Mouse (Mus musculus) gastrocnemius, postnatal 25 days (tissue): ENCODE measurements around the gene Gipc2. TPM values are rescaled to one million over a fixed set of nuclear protein-coding genes. Genes with fewer than 3 reads are reported as not detected.
A peak's percentile ranks its signal among the peaks of the same experiment; 100 is the strongest.

ENCODE experiments used
- DNase-seq: peaks from one replicate; pipeline ENCODE4 v3.0.0; 2022
- total RNA-seq, 2 experiments: library from RNA; stranded (reverse); gene quantifications; 1 replicate in 1 of 2; 2 replicates in 1 of 2; pipeline ENCODE4 v1.2.3; 2021

Gene Gipc2
- total RNA-seq, 2 experiments from 2014 or later, result 0.24 to 0.59 TPM

DNA sequence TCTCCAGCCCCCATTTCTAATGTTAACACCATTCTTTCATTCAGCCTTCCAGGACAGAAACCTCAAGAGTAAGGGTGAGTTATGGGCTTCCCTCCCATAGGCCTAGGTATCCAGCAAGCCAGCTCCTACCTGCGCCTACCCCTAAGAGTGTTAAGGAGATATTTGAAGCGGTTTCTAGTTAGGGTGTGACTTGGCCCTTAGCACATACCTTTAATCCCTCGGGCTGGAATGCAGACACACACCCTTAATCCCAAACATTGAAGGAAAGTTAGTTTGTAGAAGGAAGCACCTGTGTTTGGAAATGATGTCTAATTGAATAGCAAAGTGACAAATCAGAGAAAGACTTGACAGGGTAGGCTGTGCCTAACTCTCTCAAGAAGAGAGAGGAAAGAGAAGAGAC is 49.9 kb downstream of the Gipc2 start:
- no peak for DNase-seq

DNA sequence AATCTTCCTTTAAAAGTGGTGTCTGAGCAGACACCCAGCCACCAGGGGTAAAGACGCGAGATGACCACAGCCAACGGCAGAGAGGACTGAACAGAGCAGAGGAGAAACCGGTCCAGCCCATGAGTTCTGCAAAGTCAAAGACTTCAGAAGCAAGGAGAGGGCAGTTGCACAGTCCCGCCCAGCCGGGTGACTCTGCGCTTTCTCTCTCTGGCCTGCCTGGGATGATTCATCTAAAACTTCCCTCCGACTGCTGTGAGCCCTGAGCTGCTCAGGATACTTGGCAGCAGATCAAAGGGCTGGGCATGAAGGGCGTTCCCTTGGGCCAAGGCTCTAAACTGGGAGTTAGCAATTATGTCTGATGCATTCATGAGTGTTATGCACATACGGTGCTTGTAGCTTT is 51.2 kb downstream of the Gipc2 start:
- DNase-seq, result peak; percentile 83

DNA sequence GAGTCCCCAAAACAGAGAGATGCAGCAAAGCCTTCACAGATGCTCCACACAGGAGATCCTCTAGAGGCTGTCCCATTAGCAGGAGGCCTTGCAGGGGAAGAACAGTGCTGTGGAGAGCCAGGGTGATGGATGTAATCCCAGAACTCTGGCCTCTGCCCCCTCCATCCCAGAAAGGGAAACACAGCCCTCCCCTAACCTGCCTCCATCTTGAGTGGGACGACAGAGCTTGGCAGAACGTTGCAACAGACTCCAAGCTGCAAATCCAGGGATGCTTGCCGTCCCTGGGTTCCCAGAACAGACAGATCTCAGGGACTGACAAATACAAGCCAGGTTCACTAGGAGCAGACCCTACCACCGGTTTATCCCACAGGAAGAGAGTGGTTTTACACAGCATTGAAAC is 51.8 kb downstream of the Gipc2 start:
- DNase-seq, result no peak

DNA sequence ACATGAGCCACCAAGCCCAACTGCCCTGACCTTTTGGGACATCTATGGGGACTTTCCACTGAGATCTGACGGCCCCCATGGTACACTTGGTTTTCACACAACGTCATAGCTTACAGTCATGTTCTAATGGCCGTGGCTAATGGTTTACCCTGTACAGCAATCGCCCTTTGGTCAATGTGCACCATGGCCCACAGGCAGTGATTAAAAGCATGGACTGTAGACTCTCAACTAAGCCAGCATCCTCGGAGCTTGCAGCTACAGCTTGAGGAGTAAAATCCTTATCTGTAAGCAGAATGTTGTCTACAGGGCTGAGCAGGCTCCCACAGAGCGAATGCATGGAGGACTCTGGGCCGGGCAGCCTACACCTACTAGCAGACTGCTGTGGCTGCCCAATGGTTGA is 52.5 kb downstream of the Gipc2 start:
- DNase-seq, result no peak

DNA sequence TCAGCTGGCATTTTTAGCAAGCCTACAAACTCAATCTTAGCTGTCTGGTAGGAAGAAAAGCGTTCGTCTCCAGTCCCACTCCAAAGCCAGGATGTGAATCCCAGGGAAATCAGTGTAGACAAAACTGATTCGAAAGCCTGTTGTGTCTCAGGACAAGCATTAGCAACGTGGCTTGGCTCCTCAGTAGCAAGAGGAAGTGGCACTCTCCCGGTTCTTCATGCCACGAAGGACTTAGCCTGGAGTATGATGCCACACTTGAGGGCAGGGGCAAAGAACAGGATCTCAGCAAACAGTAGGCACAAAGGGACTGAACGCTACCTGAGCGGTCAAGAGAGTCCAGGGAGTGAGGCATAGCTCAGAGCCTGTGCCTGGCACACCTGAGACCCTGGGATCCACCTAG is 53.4 kb downstream of the Gipc2 start:
- DNase-seq, result no peak

DNA sequence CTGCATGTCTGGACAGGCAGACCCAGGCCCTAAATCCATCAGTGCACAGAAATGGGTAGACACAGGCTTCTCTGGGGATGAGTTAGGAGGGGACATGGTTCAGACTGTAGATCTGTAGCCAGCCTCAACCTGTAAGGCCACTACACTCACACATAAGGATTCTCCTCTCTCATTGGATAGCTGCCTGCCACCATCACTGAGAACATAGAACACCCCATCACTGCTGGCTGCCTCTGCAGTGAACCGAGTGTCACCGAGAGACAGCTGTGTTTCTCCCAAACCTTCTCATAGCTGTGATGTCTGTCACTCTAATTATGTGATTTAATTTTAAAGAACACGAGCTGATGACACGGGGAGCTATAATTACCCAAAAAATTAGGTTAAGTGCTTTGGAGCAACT is 54.5 kb downstream of the Gipc2 start:
- no peak for DNase-seq

DNA sequence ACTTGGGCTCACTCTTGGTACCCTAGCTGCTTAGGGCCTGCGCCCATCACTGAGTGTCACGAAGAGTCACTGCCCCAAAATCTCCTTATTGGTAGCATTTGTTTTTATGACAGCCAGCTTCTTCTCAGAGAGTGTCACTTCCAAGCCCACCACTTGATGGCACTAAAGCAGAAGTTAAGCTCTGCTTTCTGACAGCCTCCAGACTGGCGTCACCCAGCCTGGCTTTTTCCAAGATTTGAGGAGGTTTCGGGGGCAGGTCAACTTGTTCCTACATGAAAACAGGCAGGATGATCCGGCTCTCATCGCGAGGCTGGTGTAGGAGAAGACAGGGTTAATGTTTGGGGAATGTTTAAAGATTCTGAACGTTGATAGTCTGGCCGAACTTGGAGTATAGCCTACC is 54.9 kb downstream of the Gipc2 start:
- peak; percentile 58 for DNase-seq

DNA sequence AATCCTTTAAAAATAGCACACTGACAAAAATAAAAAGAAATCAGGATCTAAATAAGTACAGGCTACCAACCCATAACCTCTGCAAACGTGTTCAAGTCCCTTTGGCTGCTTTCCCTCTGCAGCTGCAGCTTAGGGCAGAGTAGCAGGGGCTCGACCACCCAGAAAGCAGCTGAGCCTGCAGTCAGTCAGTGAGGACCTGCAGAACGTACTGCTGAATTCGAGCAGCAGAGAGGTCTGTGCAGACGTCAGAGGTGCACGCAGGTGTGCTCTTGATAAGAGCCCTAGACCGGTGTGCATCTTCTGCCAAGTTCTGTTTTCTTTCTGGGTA is 56.8 kb downstream of the Gipc2 start:
- no peak for DNase-seq

DNA sequence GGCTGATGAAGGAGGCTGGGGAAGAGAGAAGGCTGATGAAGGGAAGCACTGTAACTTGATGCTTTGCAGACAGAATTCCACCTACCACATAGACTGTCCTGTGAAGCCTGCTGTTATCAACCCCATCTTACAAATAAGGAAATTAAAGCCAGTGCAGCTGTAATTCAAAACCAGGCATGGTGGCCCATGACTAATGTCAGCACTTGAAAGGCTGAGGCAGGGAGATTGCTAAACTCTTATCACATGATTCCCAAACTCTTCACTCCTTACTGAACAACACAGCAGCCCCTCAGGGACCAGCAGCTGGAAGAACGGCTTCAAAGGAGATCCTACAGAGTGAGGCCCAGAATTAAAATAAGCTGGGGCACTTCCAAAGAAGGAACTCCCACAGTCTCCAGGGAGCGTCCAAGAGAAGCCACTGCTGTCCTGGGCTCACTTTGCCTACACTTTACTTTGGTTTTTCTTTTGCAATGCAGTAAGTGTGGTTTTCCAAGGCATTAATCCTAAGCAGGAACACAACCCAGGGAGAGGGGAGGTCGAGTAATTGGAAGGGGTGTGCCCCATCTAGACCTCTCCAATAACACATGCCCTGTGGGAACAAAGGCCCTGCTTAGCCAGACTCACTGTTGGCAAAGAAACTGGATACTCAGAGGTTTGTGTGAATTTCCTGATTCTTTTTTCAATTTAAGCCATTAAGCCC is 57.3 kb downstream of the Gipc2 start:
- no peak for DNase-seq

DNA sequence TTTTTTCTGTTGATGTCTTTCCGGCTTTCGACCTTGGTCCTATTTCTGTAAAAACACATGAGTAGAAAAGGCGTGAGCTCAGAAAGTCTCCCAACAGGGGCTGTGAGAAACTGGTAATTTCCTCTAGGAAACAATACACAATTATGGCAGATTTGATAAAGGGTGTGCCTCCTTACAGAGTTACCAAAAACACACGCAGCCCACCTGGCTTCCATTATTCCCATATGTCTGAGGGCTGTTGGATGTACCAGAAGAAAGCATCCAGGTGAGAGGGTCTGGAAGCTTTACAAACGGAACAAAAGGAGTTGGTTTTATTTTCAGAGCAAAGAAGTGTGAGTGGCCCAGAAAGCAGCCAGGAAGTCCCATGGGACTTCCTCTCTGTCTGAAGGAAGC is 58.0 kb downstream of the Gipc2 start:
- DNase-seq, result no peak

DNA sequence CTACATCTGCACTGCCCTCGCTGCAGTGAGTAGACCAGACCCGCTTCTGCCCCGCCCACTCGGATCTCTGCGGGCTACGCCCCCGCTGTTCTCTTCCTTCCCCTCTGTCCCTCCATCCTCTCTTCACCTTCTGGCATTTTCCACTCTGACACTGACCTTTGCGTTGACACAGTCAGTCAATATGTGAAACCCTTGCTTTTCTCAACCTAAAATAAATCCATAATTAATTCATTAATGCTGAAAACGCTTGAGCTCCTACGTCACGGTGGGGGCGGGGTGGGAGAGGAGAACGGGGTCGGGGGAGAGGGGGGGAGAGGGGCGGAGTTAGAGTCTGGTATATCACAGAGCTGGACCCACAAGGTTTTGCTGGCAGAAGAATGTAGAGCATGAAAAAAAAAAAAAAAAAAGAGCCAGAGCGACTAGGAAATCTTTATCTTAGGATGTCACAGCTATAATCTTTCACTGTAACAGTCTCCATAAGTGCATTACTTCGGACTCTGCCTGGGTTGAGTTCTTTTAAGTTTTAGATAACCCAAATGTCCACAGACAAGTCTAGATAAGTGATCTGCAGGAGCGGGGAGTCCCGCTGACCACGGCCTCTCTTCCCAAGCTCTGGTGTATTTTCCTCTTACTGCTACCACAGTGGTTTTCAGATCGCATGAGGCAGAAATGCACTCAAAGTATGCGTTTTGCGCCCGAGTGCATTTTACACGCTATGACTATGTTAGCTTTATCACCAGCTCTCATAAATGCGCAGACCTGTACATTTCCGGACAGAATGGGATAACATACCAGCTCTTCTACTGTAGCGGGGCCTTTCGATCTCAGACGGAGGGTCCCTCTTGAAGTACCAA is 58.7 kb downstream of the Gipc2 start:
- no peak for DNase-seq

DNA sequence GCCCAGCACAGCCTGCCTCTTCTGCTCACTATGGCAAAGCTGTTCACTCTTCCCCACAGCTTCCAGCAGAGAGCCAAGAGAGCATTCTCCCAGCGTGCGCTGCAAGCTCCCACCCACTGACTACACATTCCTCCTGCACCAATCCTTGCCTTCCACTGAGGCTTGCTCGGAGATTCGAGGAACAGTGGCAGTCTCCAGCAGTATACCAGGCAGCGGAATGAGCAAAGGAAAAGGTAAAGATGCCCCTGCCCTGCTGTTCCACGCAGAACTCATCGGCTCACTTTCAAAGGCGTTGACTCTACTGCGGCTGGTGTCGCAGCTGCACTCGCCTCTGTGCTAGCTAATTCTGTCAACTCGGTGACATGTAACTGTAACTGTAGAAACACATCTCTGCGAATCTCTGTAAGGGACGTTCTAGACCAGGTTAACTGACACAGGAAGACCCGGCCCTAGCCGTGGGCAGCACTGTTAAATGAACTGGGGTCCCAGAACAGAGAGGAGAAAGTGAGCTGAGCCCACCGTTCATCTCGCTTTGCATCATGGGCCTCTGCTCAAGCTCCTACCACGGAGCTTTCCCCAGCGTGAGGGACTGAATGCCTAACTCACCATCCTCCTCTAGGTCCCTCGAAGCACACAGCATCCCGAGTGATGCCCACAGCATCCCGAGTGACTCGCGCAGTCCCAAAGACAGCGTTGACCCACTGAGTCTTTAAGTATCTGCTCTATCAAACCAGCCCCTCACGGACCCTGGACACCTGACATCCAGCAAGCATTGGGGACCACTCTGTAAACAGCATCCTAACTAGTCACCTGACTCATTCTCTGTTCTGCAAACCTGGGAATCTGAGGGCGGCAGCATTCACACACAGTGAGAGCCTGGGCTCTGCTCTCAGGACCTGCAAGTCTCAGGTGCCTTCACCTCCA is 59.5 kb downstream of the Gipc2 start:
- DNase-seq, result no peak

DNA sequence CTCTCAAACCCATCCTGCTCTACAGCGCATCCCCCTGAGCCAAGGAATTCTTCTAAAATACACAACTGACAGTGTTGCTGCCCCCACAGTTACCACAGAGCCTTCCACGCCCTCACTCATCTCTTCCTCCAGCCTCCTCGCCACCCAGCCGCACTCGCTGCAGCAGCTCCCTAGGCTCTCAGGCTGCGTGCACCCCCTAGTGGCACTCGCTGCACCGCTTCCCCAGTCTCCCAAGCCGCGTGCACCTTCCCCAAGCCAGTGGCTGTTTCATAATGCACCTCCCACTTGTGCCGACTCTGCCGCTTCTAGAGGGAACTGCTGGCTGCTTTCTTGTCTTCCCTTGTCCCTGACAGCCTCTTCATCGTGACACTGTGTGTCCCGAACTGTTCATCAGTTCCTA is 60.7 kb downstream of the Gipc2 start:
- DNase-seq, result peak; percentile 41

DNA sequence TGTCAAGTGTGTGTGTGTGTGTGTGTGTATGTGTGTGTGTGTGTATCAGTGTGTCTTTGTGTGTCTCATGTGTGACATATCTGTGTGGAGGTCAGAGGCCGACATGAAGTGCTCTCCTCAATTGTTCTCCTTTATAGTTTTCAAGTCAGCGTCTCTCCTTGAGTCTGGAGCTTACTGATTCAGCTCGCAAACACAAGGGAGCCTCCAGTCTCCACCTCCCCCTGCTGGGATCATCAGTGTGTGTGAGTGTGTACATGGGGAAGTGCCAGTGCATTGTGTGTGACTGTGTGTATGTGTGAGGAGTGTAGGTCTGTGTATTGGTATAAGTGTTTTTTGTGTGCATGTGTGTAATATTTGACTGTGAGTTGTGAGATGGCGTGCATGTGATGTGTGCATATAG is 62.6 kb downstream of the Gipc2 start:
- DNase-seq, result no peak

DNA sequence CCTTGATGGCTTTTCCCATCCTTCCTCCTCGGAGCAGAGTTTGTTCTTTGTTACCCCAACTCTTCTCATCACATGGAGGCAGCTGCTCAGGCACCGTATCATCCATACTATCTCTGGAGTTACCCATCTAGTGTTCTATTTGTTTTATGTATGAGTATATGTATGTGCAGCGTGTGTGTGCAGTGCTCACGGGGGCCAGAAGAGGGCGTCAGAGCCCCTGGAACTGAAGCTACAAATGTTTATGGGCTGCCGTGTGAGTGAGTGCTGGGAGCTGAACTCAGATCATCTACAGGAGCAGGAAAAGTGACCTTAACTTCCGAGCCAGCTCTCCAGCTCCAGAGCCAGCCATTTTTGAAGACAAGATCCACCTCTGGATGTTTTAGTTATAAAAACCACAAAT is 64.6 kb downstream of the Gipc2 start:
- DNase-seq, result no peak

DNA sequence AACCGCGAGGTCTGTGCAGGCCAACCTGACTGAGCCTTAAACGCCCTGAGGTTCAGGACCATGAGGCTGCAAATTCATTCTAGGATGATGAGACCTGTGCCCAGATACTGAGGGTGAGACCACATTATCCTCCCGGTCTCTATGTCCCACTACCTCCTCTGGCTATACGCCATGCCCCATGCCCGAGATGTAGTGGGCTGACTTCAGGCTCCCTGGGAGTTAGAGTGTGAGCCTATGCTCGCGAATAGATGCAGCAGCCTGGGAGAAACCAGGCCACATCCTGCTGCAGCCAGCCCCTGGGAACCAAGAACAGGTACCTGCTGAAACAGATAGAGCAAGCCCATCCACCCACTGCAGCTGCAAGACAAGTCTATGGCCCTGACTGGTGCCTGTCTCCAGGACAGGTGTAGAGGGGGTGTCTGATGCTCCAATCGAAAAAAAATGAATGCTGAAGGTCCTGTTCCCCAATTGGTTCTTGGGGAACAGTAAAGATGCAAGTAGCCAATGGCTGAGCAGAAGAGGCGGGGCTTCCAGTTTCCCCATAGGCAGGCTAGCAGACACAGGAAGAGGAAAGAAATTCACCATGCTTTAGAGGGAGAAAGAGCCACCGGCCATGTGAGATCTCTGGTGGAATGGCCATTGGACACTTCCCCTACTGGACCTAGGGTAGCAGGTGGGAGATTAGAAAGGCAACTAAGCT is 65.8 kb downstream of the Gipc2 start:
- no peak for DNase-seq

DNA sequence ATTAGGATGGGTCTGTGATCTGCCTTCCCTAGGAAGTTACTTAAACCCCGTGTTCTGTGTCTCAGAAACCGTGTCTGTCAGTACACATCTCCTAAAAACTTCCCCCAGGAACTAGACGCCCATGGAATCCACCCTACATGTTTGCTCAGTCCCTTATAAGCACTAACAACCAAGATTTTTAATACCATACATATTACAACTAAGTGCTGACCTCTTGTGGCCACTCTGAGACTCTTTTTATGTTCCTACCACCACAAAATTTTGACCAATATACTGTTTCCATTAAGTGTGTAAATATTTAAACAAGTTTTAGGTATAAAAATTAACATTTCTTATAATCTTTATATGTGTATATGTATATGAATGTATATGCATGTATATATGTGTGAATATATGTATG is 71.0 kb downstream of the Gipc2 start:
- DNase-seq, result no peak

DNA sequence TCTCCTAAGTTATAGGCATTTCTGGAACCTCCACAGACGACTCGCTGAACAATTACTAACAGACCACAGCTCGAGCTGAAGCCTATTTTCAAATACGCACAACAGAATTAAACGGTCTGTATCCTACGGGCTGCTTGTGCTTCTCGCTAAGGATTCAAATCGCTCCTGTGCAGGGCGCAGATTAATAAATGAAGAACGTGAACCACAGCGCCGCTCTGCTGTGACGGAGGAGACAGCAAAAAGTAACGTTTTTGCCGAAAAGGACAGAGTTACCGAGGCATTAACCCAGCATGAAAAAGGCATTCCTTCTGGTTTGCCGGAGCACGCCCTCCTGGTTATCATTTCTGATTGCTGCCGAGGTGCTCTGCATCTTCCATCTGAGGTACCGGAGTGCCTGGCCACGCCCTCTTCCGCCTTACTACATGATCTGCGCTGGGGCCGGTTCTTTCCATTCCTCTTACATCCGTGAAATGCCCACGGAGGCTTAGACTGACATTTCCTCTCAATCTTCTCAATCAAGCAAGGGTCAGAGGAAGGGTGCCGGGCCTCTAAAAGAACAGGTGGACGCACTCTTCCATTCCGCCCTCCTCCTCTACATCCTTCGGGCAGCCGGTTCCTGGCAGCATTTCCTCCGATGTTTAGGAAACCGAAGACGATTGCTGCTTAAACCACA is 73.5 kb downstream of the Gipc2 start:
- no peak for DNase-seq

DNA sequence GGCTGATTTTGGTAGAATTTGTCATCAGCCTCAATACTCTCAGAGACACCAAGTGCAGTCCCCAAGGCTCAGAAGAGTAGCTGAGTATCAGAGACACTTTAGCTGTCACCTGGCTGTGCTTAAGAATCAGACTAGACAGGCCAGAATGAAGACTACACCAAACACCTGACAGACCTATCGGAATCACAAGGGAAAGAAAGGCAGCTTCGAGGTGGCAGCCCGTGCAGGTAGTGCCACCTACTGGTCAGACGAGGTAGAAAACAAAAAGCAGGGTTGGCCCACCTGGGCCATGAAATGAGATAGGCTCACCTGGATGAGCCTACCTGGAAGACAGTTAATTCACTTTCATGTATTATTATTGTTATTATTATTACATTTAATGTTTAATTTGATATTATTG is 76.9 kb downstream of the Gipc2 start:
- DNase-seq, result no peak

DNA sequence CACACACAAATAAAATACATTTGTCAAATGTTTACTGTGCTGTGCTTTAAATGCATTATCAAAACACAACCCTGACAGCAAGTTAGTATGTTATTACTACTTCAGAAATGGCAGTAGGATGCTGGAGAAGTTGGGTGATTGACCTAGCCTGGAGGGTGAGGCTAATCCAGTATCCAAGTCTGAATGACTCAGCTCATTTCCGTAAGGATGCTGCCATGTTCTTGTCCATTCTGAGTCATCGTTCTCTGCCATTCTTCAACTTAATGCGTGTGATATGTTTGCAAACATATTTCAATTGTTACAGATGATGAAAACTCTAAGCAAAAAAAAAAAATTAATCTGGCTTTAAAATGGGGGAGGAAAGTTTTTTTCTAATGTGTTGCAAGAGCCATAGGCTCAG is 84.6 kb downstream of the Gipc2 start:
- no peak for DNase-seq

DNA sequence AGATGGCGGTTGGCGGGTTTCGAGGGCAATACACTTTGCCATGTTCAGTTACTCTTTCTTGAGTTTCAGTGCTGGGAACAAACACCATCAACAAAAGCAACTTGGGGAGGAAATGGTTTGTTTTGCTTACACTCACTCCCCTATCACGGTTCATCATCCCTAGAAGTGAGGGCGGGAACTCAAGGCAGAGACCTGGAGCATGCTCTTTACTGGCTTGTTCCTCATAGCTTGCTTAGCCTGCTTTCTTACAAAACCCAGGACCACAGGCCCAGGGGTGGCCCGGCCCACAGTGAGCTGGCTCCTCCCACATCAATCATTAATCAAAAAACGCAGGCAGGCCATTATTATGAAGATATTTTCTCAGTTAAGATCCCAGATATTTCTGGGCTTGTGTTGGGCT is 89.9 kb downstream of the Gipc2 start:
- DNase-seq, result no peak

DNA sequence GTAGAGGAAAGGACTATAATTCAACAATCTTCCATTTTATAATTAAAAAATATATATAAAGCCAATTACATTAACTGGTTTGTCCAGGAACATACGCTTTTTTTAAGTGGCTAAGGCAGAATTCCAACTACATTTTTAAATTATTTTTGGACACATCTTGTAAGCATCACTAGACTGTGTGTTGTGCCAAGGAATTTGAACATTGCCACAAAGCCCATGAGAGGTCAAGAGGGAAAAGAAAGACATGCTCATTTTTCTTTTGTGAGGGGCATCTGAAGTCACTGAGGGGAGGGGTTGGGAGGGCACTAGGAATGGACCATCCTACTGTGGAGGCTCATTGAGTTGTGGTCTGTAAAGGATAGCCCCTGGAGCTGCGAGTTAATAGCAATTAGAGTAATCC is 97.0 kb downstream of the Gipc2 start:
- DNase-seq, result no peak
